Mouse (Mus musculus): Measurements from ENCODE around the gene Sap30l.

GRCm38 (mm10) chr11:57857709-57858108, 56.3 kb downstream of the Sap30l start:
- no peak for TF ChIP-seq ZC3H11A (IDR thresholded peaks at IDR 0.05; ENCODE audit: borderline replicate concordance, low read depth, low read length)
- TF ChIP-seq HCFC1 (IDR thresholded peaks at IDR 0.05; ENCODE audit: borderline replicate concordance, insufficient read depth, low read length): no peak
- TF ChIP-seq MAFK (IDR thresholded peaks at IDR 0.05; ENCODE audit: insufficient read depth, low read depth, low read length): no peak
